Mouse (Mus musculus): Measurements from ENCODE around the gene Leap2.
"Not testable (repeated sequence)": the region's sequence is repeated elsewhere in the genome, so short reads cannot be mapped to it uniquely, and the experiment has no call there.

The Leap2 gene

DNA sequence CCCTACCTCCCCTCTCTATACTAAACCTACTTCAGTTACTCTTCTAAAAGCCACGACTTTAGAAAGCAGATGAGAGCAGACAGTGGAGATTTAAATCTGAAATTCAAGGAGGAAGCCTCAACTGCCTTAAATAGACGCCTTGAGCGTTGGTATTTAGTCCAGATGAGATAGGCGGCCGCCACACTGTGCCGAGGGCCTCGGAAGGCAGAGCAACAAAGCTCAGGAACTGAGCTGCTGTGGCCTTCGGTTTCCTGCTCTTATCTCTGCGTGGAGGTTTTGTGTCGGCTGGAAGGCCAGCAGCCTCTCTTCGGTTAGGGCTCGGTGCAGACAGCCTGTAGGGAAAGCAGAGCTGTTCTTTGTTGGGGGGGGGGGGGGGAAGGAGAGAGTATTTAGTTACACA, 19.0 kb upstream of the Leap2 start:
- no peak for DNase-seq

DNA sequence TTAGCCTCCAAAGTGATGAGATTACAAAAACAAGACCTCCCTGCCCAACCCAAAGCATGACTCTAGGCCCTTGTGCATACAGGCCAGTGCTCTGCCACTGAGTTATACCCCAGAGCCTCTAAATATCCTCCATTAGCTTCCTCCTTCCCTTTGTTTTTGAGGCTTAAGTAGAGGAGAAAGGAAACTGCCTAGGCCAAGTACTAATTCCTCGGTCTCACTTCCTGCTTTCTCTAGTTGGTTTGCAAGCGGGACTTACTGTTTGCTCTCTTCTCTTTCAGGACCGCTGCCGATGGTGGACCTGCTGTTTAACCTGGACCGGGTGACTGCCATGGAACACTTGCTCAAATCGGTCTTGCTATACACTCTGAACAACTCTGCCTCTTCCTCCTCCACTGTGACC, 13.4 kb upstream of the Leap2 start:
- no peak for DNase-seq

DNA sequence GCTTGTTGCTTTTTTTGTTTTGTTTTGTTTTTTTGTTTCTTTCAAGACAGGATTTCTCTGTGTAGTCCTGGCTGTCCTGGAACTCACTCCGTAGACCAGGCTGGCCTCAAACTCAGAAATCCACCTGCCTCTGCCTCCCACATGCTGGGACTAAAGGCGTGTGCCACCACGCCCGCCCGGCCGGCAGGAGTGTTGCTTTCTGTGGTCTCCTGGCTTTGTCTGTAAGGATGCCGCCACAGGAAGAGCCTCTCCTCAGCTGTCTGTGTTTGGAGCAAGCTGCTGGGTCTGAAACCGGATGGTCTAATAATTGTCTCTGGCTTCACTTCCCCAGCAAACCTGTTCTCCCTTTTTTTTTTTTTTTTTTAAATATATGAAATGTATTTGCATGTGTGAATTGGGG, 12.5 kb upstream of the Leap2 start:
- DNase-seq: no peak

DNA sequence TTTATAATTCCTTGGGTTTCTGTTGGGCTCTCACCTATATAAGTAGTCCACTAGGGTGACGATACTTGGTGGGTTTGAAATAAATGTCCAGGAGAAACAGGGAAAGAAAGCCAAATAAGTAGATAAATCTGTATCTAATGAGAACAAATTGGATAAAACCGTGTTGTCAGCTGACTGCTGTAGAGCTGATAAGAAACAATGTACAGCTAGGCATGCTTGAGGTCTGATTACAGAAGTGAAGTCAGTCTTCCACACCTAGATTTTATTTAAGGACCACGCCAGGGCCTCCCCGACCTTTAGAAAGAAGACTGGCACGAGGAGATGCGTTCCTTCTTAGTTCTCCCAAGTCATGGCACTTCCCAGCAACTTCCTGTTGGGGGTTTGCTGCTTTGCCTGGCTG, 10.1 kb upstream of the Leap2 start:
- DNase-seq: no peak

DNA sequence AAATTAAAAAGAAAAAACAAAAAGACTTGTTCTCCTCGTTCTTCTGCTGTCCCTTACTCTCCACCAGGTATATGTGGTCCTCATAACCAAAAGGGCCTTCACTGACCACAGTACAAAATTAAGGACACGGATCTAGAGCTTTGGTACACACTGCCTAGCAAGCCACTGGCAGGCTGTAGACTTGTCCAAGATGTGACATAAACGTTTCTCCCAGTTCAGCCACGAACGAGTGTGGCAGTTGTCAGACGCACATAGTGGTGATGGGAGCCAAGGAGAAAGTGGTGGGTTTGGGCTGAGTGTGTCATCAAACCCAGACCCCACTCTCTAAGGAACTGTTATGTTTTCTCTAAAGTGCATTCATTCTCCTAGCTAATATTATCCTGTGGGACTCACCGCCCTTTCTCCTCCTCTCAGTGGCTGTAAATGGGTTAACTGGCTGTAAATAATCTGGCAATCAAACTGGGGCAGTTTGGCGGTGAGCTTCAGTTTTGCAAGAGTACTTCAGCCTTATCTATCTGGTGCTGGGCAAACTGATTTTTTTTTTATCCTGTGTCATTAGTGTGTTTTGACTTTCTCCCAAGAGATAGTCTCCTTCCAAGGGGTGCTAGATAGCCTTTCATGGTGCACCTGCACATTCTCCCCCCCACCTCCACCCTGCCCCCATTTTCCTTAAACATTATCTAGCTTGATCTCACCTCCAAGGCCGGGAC, 8.5 kb upstream of the Leap2 start:
- no peak for DNase-seq

DNA sequence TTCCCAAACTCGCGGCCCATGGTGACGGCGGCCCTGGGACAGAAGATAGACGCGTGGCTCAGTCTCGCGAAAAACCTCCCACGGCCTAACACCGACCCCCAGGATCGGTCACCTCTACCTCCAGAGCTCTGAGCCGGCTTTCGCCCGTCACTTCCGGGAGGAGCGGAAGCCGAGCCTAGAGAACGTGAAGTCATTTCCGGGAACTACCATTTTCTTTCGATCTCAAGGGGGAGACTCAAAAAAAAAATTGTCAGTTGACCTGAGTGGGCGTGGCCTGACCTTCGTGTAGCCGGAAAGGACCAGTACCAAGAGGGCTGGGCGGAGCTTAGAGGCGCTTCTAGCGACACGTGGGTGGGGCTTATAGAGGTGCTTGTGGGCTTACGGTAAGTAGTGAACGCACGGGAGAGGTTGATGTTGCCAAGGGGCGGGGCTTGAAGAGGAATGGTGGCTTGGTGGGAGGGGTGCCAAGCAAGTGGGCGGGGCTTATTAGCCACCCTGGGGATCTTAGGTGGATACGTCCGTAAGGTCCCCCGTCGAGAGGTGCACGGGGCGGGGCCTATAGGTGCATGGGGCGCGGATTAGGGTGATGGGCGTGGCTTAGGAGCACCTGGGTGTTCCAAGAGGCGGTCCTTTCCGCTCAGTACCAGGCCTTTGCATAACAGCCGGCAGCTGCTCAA, 7.8 kb upstream of the Leap2 start, which contains the start of the genes Uqcrq and Gdf9:
Gene Uqcrq (minus strand): TSS at position 162 of the 677 bp plus-strand sequence.
Gene Gdf9 (plus strand): TSS at position 354 of the 677 bp plus-strand sequence.
- peak; percentile 100 for DNase-seq

DNA sequence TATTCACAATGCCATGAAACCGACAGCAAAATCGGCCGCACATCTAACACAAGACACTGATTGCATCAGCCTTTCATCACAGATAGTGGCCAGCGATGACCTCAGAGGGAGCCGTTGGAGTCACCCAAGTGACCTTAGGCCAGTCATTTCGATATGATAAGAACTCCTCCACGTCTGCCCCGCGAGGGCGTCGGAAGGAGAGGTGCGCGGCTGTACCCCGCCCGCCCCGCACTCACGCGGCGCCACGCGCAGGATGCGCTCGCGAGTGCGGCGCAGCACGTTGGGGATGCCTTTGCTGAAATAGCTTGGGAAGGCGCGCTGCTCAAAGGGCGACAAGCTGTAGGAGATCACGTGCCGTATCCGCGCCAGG, 7.3 kb upstream of the Leap2 start:
- no peak for DNase-seq

DNA sequence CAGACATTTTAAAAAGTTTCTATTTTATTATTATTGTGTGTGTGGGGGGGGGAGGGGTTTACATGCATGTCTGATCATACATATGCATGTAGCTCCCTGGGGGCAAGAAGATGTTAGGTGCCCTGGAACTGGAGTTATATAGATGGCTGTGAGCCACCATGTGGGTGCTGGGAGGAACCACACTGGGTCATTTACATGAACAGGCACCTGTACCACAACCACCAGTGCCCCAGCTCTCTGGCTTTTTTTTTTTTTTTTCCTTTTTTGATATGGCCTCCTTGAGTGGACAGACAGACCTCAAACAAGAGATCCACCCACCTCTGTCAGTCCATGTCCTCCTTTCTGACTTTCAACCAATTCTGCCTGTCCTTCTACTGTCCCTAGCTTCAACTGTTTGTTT, 6.2 kb upstream of the Leap2 start:
- no peak for DNase-seq

DNA sequence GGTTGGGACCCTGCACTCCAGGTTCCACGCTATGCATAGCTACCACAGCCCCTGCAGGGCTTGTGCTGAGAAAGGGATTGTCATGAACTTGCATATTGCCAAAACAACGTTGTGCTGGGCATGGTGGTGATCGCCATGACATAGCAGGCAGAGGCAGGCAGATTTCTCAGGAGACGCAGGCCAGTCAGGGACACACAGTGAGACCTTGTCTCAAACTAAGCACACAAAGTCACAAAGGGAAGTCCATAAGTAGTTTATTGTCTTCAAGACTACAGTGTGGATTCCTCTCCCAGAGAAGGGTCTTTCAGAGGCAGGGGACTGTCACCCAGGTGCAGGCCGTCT, 5.7 kb upstream of the Leap2 start:
- DNase-seq: no peak

DNA sequence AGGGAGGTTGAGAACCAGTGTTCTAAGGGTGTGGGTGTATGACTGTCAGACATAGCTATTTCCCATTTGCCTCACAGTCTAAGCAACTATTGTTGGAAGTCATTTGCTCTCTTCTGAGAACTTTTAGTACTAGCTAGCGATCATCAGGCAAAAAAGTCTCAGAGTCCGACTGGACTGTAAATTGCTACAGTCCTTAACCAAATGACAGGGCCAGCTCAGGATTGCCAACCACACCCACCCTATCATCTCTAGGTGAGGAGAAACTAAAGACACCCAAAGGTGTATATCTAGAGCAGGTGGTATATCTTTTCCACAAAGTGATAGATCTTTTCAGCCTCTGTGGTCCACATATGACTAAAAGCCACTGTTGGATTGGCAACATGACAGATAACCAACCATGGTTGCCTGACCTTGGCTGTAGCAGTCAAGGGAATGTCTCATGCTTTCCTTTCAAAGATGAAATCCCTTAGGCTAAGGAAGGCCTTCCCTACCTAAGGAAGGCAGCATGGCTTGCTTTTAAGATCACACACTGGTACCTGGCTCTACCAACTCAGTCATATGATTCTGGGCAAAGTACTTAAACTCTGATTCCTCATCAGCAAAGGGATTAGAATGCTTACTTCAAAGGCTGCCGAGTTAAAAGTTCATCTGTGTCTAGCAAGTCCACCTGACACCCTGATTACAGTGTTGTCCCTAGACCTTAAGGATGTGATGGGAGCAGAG, 5.2 kb upstream of the Leap2 start:
- DNase-seq: no peak

DNA sequence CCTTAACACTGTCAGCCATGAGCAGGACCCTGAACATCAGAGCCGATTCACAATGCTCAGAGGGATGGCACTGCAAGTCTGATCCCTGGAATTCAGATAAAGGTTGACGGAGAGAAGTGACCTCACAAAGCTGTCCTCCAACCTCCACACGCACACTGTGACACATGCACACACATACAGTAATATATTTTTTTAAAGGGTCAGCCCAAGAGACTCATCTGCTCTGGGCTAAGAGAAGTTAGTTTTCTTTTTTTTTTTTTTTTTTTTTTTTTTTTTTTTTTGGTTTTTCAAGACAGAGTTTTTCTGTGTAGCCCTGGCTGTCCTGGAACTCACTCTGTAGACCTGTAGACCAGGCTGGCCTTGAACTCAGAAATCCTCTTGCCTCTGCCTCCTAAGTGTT, 3.9 kb upstream of the Leap2 start:
- not testable (repeated sequence) for DNase-seq

DNA sequence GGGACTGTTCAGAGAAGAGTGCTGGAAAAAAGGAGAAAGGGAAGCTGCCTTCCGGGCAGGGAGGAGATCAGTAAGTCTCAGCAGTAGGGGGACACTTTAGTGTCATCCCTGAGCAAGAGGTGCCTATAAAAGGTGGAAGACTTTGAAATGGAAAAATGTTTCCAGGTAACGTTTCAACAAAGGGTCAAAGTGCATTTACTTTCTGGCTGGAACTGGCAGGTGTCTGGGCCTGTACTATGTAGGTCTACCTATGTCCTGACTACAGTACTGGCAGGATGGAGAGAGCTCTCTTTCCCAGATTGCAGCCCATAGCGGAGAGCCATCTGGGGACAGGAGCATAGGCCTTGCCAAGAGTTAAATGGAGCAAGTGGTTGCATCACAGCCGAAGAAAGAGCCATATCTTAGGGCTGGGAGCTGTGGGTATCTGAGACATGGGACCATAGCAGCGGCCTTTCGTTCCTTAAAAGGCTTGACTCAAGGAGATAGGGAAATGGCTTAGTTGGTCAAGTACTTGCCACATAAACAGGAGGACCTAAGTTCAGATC, 2.8 kb upstream of the Leap2 start:
- peak in 1 of 2 experiments; percentile 22 for DNase-seq

DNA sequence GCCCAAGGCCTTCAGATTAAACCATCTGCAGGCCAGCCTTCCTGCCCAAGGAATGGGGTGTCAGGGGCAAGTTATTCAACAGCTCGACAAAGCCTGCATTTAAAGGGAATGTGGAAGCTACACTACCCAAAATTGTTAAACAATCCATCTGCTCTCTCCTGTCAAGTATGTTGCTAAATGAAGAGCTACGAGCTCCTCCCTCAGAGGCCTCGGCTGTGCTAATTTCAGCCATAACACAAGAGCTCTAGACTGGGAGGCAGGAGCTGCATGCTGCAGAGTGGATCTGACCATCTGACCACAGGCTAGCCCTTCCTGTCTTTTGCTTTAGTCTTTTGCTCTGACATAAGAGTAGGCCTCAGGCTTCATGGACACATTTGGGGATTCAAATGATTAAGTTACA, 2.3 kb upstream of the Leap2 start:
- no peak for DNase-seq

DNA sequence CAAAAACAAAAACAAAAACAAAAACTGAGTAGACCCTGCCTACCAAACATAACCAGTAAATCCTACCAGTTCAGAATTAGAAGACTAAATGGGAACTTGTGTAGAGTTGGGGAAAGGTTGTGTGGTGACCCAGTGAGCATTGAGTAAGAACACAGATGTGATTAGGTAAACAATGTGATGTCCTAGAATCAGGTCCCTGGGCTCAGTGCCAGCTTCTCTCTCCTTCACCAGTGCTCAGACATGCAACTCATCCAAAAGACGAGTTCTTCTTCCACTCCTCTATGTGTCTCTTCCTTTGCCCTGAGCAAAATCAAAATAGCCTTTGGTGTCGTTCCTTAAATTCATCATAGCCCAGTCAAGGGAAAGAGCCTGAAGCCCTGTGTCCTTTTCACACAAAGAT, 1.9 kb upstream of the Leap2 start:
- DNase-seq: peak; percentile 35 to 39

DNA sequence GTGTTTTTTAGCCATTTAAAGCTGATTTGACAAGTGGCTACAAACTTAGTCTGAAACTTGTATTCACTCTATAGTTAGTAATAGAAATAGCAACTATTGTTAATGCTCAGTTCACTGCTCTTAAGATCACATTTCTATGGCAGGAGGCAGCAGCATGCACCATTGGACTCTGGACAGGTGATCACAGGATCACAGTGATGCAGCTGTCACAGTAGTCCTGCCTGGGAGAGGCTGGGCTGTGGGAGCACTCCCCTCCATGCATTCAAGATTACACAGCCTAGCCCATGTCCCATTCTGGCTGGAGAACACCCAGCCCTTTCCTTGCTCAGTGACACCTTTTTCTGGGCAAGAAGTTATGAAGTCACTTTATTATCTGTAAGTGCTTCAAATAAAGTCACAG, 4.9 kb downstream of the Leap2 start:
- no peak for DNase-seq

DNA sequence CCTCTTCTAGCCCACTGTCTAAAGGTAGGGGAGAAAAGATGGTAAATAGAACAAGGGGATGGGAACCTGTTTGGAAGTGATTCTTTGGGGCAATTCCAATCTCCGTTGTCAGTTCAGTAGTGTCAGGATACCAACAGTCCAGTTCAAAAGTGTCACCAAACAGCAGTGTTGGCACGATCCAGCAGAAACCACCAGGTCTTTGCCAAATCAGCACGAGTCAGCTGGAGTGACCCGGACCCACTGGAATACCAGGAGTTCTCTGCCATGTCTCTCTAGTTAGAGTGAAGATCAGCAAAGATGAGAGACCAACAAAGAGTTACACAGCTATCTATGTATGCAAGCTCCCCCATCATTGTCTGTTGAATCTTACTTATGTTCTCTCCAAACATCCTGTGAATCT, 9.1 kb downstream of the Leap2 start:
- no peak for DNase-seq

DNA sequence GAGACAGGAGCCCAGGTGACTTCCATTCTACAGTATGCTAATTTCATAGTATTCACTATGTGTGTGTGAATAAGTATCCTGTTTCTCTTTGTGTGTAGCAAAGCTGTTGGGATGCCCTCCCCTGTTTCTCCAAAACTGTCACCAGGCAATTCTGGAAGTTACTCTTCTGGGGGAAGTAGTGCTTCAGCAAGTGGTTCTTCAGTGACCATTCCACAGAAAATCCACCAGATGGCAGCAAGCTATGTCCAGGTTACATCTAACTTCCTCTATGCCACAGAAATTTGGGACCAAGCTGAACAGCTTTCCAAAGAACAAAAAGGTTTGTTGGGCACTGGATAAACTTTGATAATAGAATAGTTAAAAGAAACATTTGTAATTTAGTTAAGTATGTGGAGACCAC, 11.2 kb downstream of the Leap2 start:
- peak in 1 of 2 experiments; percentile 48 for DNase-seq

DNA sequence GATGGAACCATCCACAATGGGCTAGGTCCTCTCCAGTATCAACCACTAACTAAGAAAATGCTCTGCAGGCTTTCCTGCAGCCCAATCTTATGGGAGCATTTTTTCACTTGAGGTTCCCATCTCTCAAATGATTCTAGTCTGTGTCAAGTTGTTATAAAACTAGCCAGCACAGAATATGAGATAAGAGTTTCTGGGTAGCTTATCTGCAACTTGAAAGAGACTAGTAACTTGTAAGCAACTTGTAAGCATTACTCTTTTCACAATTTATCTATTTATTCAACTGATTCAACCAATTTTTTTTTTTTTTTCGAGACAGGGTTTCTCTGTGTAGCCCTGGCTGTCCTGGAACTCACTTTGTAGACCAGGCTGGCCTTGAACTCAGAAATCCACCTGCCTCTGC, 19.3 kb downstream of the Leap2 start:
- no peak for DNase-seq

DNA sequence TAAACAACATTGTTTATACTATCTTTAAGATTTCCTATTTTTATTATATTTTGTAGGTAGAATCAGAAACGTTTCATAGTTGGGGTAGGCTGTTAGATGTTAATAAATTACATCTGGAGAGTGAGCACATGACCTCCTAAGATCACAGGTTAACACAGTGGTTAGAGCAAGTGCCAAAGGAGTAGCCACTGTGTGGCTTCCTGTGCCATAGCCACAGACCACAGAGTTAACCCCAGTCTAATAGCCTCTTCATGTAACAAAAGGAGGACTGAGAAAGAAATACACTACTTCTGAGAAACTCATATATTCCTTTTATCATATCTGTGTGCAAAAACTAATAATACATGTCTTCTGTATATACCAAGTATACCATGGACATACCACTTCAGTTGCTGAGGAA, 29.1 kb downstream of the Leap2 start:
- DNase-seq: no peak

DNA sequence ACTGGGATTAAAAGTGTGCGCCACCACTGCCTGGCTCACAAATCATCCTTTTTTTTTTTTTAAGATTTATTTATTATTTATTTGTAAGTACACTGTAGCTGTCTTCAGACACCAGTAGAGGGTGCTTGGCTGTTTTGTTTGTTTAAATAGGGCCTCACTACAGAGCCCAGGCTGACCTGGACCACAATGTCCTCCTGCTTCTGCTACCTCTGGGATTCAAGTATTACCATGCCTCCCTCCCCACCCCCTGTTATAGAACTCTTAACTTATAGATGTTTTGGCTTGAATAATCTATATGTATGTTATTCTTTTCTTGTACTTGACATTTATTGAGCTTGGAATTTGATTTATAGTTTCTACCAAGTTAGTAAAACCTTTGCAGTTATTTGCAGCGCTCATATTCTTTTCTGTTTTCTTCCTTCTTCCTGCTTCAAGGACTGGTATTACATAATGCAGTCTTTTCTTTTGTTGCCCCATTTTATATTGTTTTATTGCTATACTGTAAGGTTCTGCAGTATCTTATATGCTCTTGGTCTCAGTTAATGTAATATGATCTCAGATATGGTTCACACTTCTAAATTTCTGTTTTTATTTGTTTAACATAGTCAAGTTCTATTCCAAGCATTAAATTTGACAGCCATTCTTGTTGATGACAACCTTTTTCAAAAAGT, 39.1 kb downstream of the Leap2 start:
- DNase-seq: no peak

DNA sequence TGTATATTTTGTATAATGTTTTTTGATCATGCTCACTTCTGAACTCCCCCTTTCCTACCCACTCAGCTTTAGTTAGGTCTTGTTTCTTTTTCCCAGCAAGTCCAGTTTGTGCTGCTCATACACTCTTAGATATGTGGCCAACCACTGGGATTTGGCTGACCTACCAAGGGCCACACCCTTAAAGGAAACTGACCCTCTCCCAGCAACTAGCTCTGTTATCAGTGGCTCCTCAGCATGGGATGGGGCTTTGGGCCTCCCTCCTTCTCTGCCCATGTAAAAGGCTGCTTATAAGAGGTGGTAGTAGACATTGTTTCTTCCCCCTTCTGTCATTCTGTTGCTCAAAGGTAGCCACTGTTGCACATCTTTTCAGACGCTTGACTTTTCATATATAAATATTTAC, 44.1 kb downstream of the Leap2 start:
- DNase-seq: no peak

All from cerebellum, postnatal 10 days (tissue).